Mouse (Mus musculus) ES-E14 (cell line): ENCODE data around the gene Gm21961.

Source experiments
- CHD2 ChIP-seq: IDR thresholded peaks from 2 replicates; pipeline ENCODE4 v1.6.1; 2014; ENCODE audit warnings: mild to moderate bottlenecking, low read depth, low read length, inconsistent platforms
- HCFC1 ChIP-seq: IDR thresholded peaks from 2 replicates; pipeline ENCODE4 v1.6.1; 2012; ENCODE audit warnings: low read length, inconsistent platforms, borderline replicate concordance; ENCODE audit not compliant: insufficient read depth
- MAFK ChIP-seq: IDR thresholded peaks from 2 replicates; pipeline ENCODE4 v1.6.1; 2014; ENCODE audit warnings: mild to moderate bottlenecking, low read depth, low read length, inconsistent platforms; ENCODE audit not compliant: insufficient read depth
- ZNF384 ChIP-seq: IDR thresholded peaks from 2 replicates; pipeline ENCODE4 v1.6.1; 2012; ENCODE audit warnings: low read depth, low read length, inconsistent platforms

DNA sequence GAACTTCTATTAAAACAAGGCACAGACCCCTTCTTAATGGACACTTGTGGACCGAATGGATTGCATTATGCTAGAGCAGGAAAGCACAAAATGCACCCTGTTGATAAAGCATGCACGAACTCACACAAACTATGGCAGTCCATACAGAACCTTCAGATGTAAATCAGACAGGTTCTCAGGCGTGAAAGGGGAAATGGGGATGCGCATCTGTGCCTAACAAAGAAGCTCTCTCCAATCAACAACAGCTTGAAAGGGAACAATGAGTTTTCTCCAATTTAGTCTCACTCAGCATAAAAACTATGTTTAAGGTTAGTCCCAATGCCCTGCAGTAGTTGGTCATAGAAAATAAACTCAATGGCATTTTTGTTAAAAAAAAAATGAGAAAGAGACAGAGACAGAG is 27.3 kb upstream of the Gm21961 start:
- TF ChIP-seq MAFK (peak; percentile 53; the same call in 1 of the 2 replicates), HCFC1 (no peak), CHD2 (no peak), ZNF384 (no peak)
